Mouse (Mus musculus): ENCODE data around the gene Calr3. TPM values are rescaled to one million over a fixed set of nuclear protein-coding genes. Genes with fewer than 3 reads are reported as not detected.

Gene Calr3
- under 1 TPM; 0.76 to 0.90 TPM for polyA plus RNA-seq (2012; fragmentation: generic; extraction: Trizol)

GRCm38 (mm10) chr8:72443338-72443993 is at the start of gene Calr3, which contains the start of gene 1700030K09Rik:
Calr3 (minus strand) TSS chr8:72443870.
1700030K09Rik (plus strand) TSS chr8:72443880.

GRCm38 (mm10) chr8:72491680-72492621 is 48.3 kb upstream of the Calr3 start, which contains the start of gene Slc35e1:
Slc35e1 (minus strand) TSS chr8:72492614.

GRCm38 (mm10) chr8:72474826-72475546 is 31.3 kb upstream of the Calr3 start, which contains the start of gene Cherp:
Cherp (minus strand) TSS chr8:72475226.

GRCm38 (mm10) chr8:72421362-72422335 is 22.0 kb downstream of the Calr3 start, which contains the start of gene Eps15l1:
Eps15l1 (minus strand) TSS chr8:72421460.

Other genes with a start within 250 kb of the Calr3 start
- gene Cib3, start 231.0 kb downstream of the Calr3 start, polyA plus RNA-seq (2012; fragmentation: generic; extraction: Trizol) = under 1 TPM in 1 of 2 experiments, not detected in 1; 0.24 TPM
- not detected for gene Gm11034, start 230.2 kb downstream of the Calr3 start, polyA plus RNA-seq (2012; fragmentation: generic; extraction: Trizol)
- gene Fam32a, start 224.1 kb downstream of the Calr3 start, polyA plus RNA-seq (2012; fragmentation: generic; extraction: Trizol) = 10 to 100 TPM; 15.2 to 63.8 TPM
- gene Ap1m1, start 203.9 kb downstream of the Calr3 start, polyA plus RNA-seq (2012; fragmentation: generic; extraction: Trizol) = 10 to 100 TPM; 61.9 to 72.3 TPM
- gene Gm10282, start 138.6 kb downstream of the Calr3 start, polyA plus RNA-seq (2012; fragmentation: generic; extraction: Trizol) = 100 to 1,000 TPM in 1 of 2 experiments, 10 to 100 TPM in 1; 26.6 to 220 TPM
- gene Klf2, start 124.8 kb downstream of the Calr3 start, polyA plus RNA-seq (2012; fragmentation: generic; extraction: Trizol) = 10 to 100 TPM in 1 of 2 experiments, 1 to 10 TPM in 1; 7.8 to 18.1 TPM
- 10 to 100 TPM in 1 of 2 experiments, 1 to 10 TPM in 1; 9.0 to 33.7 TPM for gene Eps15l1, start 22.4 kb downstream of the Calr3 start, polyA plus RNA-seq (2012; fragmentation: generic; extraction: Trizol)
- 10 to 100 TPM in 1 of 2 experiments, 1 to 10 TPM in 1; 4.3 to 10.3 TPM for gene 1700030K09Rik, start within 50 bp of the Calr3 start, polyA plus RNA-seq (2012; fragmentation: generic; extraction: Trizol)
- gene Cherp, start 31.4 kb upstream of the Calr3 start, polyA plus RNA-seq (2012; fragmentation: generic; extraction: Trizol) = 10 to 100 TPM; 24.1 to 46.8 TPM
- 10 to 100 TPM; 10.6 to 19.4 TPM for gene Slc35e1, start 48.7 kb upstream of the Calr3 start, polyA plus RNA-seq (2012; fragmentation: generic; extraction: Trizol)
- gene Med26, start 104.4 kb upstream of the Calr3 start, polyA plus RNA-seq (2012; fragmentation: generic; extraction: Trizol) = 1 to 10 TPM; 3.9 to 8.5 TPM
- gene Smim7, start 127.2 kb upstream of the Calr3 start, polyA plus RNA-seq (2012; fragmentation: generic; extraction: Trizol) = 10 to 100 TPM; 31.0 to 69.0 TPM
- gene Tmem38a, start 128.2 kb upstream of the Calr3 start, polyA plus RNA-seq (2012; fragmentation: generic; extraction: Trizol) = 10 to 100 TPM in 1 of 2 experiments, 1 to 10 TPM in 1; 7.9 to 15.7 TPM
- under 1 TPM; 0.04 to 0.13 TPM for gene Nwd1, start 202.8 kb upstream of the Calr3 start, polyA plus RNA-seq (2012; fragmentation: generic; extraction: Trizol)

Data from C3H10T1/2 (cell line).